Mouse (Mus musculus) ovary, postnatal 10 days (tissue): Measurements from ENCODE around the gene Lrrc45.
"Not testable (repeated sequence)": the region's sequence is repeated elsewhere in the genome, so short reads cannot be mapped to it uniquely, and the experiment has no call there.

Source experiments
- DNase-seq: peaks from one replicate; pipeline ENCODE4 v3.0.0; 2022; ENCODE audit warnings: low spot score

The Lrrc45 gene

GRCm38 (mm10) chr11:120728530-120729240 is 15.0 kb downstream of the Lrrc45 start:
- DNase-seq, result no peak

GRCm38 (mm10) chr11:120729432-120730050 is 15.8 kb downstream of the Lrrc45 start:
- not testable (repeated sequence) for DNase-seq

- DNase-seq, result no peak
These were observed 16.7 kb downstream of the Lrrc45 start for GRCm38 (mm10) chr11:120730331-120730870.

- no peak for DNase-seq
These were observed 17.7 kb downstream of the Lrrc45 start for GRCm38 (mm10) chr11:120731395-120731794.

GRCm38 (mm10) chr11:120731858-120732680 is 18.3 kb downstream of the Lrrc45 start, which contains the start of gene Cbr2:
Gene Cbr2 (minus strand): TSS chr11:120732114.
- DNase-seq, result no peak

- no peak for DNase-seq
These were observed 19.8 kb downstream of the Lrrc45 start for GRCm38 (mm10) chr11:120733521-120733920.

GRCm38 (mm10) chr11:120736424-120736823 is 22.7 kb downstream of the Lrrc45 start:
- DNase-seq, result no peak

GRCm38 (mm10) chr11:120740981-120741380 is 27.3 kb downstream of the Lrrc45 start:
- DNase-seq, result no peak

GRCm38 (mm10) chr11:120744121-120744701 is 30.5 kb downstream of the Lrrc45 start:
- no peak for DNase-seq

- DNase-seq, result no peak
These were observed 34.2 kb downstream of the Lrrc45 start for GRCm38 (mm10) chr11:120747974-120748373.

GRCm38 (mm10) chr11:120749430-120749829 is 35.7 kb downstream of the Lrrc45 start:
- no peak for DNase-seq

- no peak for DNase-seq
These were observed 37.9 kb downstream of the Lrrc45 start for GRCm38 (mm10) chr11:120751606-120752005.

GRCm38 (mm10) chr11:120760236-120760635 is 46.5 kb downstream of the Lrrc45 start:
- DNase-seq, result no peak

GRCm38 (mm10) chr11:120761811-120762671 is 48.3 kb downstream of the Lrrc45 start:
- DNase-seq, result no peak

- DNase-seq, result not testable (repeated sequence)
These were observed 48.9 kb downstream of the Lrrc45 start, which contains the start of gene Hmga1b for GRCm38 (mm10) chr11:120762672-120763041. Gene Hmga1b (plus strand): TSS chr11:120762794.

- DNase-seq, result not testable (repeated sequence)
These were observed 49.6 kb downstream of the Lrrc45 start for GRCm38 (mm10) chr11:120763121-120763999.

GRCm38 (mm10) chr11:120767023-120767422 is 53.3 kb downstream of the Lrrc45 start:
- not testable (repeated sequence) for DNase-seq

- DNase-seq, result no peak
These were observed 54.5 kb downstream of the Lrrc45 start for GRCm38 (mm10) chr11:120768206-120768605.
